Mouse (Mus musculus): ENCODE measurements around the gene Smarcc1. TPM values are rescaled to one million over a fixed set of nuclear protein-coding genes. Genes with fewer than 3 reads are reported as not detected.

The Smarcc1 gene
- polyA plus RNA-seq, 1 experiment from 2014 or later = 92.4 TPM

DNA sequence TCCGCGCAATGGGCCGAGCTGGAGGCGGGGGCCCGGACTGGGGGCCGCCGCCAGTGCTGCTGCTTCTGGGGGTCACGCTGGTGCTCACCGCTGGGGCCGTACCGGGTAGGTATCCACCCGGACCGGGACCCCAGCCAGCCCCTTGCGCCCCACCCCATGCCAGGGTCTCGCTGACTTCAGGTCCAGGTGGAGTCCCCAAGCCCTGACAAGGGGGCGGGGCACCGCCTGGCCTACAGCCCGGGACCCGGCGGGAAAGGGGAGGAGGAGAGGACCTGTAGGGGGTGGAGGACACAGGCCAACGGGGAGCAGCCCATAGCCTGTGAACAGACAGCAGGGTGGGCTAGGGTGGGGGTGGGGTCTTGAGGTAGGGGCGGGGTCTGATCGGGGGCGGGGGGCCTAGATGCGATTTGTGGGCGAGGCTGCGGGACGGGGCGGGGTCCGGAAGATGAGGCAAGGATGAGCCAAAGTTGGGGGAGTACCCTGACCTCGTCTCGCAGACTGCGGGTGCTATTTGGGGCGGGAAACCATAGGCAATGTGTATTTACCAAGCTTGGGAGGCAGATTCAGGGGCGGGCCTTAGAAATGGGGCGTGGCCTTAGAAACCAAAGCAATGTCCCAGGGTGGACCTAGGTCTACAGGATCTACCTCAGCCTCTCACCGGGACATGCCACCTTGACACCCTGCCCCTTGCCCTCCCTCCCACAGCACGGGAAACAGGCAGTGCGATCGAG lies 128.2 kb downstream of the Smarcc1 start:
- Histone ChIP-seq H3K36me3 (no peaks in the 10 kb centered on the region), H3K27ac (replicated peaks) (peak overlapping the region; percentile 95), H3K4me2 (peak overlapping the region; percentile 66), H3K9me3 (no peaks in the 10 kb centered on the region), H3K4me3 (peak overlapping the region; percentile 90), H3K4me1 (replicated peaks) (peaks cover 52% of the 10 kb centered on the region), H3K9ac (peak overlapping the region; percentile 83), H3K27me3 (no peaks in the 10 kb centered on the region)
- 1% methylated on average over 37 of the region's 40 CpGs for whole genome bisulfite sequencing
- ATAC-seq (ENCODE audit: low FRiP score, low read depth) = peak; percentile 75

DNA sequence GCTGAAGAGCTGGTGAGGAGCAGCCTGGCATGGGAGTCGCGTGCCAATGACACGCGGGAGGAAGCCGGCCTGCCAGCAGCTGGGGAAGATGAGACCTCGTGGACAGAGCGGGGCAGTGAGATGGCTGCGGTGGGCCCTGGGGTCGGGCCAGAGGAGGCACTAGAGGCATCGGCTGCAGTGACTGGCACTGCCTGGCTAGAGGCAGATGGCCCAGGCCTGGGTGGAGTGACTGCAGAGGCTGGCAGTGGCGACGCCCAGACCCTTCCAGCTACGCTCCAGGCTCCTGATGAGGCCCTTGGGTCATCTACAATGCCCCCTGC lies 128.8 kb downstream of the Smarcc1 start:
- H3K4me3 ChIP-seq = peak overlapping the region; percentile 90
- no peaks in the 10 kb centered on the region for H3K9me3 ChIP-seq
- peaks cover 57% of the 10 kb centered on the region for H3K4me1 ChIP-seq (replicated peaks)
- peak overlapping the region; percentile 66 for H3K4me2 ChIP-seq
- peak overlapping the region; percentile 83 for H3K9ac ChIP-seq
- WGBS = 29% methylated on average over 13 of the region's 13 CpGs
- peak overlapping the region; percentile 95 for H3K27ac ChIP-seq (replicated peaks)
- H3K27me3 ChIP-seq = no peaks in the 10 kb centered on the region
- no peaks in the 10 kb centered on the region for H3K36me3 ChIP-seq
- ATAC-seq (ENCODE audit: low FRiP score, low read depth) = peak; percentile 16; the same call in 1 of the 2 replicates

DNA sequence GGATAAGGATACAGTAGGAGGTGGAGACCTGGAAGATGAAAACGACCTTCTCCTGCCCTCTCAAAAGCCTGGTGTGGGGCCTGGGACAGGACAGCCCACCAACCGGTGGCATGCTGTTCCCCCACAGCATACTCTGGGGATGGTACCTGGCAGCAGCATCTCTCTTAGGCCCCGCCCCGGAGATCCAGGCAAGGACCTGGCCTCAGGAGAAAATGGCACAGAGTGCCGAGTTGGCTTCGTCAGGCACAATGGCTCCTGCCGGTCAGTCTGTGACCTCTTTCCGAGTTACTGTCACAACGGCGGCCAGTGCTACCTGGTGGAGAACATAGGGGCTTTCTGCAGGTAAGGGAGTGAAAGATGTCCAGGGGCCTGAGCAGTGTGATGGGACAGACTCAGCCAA lies 129.5 kb downstream of the Smarcc1 start:
- H3K4me1 ChIP-seq (replicated peaks) = peaks cover 60% of the 10 kb centered on the region
- no peak overlapping the region for H3K27ac ChIP-seq (replicated peaks)
- peak overlapping the region; percentile 66 for H3K4me2 ChIP-seq
- no peak overlapping the region for H3K9ac ChIP-seq
- no peak for ATAC-seq (ENCODE audit: low FRiP score, low read depth)
- H3K9me3 ChIP-seq = no peaks in the 10 kb centered on the region
- H3K4me3 ChIP-seq = no peak overlapping the region
- H3K27me3 ChIP-seq = no peaks in the 10 kb centered on the region
- 89% methylated on average over 10 of the region's 10 CpGs for WGBS
- 0 out of 2 replicates have a peak, but pooled peaks cover 4% of the 10 kb centered on the region for H3K36me3 ChIP-seq

DNA sequence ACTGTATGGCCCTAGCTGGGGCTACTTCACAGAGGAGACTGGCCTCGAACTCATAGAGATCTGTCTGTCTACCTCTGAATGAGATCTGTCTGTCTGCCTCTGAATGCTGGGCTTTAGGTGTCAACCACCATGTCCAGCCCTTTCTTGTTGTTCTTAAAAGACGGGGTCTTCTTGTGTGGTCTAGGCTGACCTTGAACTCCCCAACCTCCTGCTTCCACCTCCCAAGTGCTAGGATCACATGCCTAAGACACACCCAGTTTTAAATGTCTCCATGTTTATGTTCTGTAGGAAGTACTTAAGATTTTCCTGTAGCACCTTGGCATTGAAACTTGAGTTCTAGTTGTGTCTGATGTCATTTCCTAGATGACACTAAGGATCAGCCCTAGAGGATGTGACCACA lies 131.4 kb downstream of the Smarcc1 start:
- H3K4me2 ChIP-seq = peak overlapping the region; percentile 43

DNA sequence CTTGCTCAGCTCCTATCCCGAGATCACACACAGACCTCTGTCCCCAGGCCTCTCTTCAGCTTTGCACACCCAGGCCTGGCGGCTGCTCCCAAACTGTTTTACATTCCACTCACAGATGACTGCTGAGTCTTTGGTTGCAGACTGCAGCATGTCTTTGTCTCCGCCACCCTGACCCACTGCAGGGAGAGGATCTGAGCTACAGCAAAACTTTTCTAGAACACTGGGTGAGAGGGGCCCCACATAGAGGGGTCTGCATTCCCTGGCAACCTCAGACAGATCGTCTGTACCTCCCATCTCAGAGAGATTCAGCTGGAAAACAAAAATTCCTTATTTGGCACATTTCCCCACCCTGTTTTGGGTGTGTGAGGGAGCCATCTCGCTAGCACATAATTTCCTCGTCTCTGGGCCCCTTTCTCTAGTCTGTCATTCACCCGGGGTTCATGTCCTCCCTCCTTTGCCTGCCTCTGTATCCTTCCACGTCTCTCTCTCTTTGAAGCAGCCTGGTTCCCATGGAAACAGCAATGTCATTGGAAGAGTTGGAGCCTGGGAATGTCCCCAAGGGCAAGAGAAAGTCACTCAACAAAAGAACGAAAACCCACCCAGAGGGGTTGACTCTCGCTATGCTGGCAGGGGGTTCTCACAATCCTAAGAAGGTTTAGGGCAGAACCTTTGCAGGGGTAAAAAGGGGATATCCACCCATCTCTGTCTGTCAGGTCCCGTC lies 132.5 kb downstream of the Smarcc1 start:
- peak overlapping the region; percentile 32; the same call in 1 of the 2 replicates for H3K9ac ChIP-seq
- H3K36me3 ChIP-seq = 0 out of 2 replicates have a peak, but pooled peaks cover 4% of the 10 kb centered on the region
- ATAC-seq (ENCODE audit: low FRiP score, low read depth) = peak; percentile 76
- H3K9me3 ChIP-seq = no peaks in the 10 kb centered on the region
- 2% methylated on average over 11 of the region's 11 CpGs for WGBS
- peak overlapping the region; percentile 87 for H3K27ac ChIP-seq (replicated peaks)
- peaks cover 54% of the 10 kb centered on the region for H3K4me1 ChIP-seq (replicated peaks)
- peak overlapping the region; percentile 0; the same call in 1 of the 2 replicates for H3K4me3 ChIP-seq
- H3K27me3 ChIP-seq = no peaks in the 10 kb centered on the region
- peak overlapping the region; percentile 43 for H3K4me2 ChIP-seq

More for the DNA sequence above, 131.4 kb downstream of the Smarcc1 start:
- peak overlapping the region; percentile 87 for H3K27ac ChIP-seq (replicated peaks)
- no peak for ATAC-seq (ENCODE audit: low FRiP score, low read depth)
- 0 out of 2 replicates have a peak overlapping the region, but pooled peaks have one; percentile 32 for H3K9ac ChIP-seq
- WGBS = 61% methylated on average over 2 of the region's 2 CpGs
- H3K9me3 ChIP-seq = no peaks in the 10 kb centered on the region
- H3K27me3 ChIP-seq = no peaks in the 10 kb centered on the region
- H3K36me3 ChIP-seq = 0 out of 2 replicates have a peak, but pooled peaks cover 4% of the 10 kb centered on the region
- H3K4me1 ChIP-seq (replicated peaks) = peaks cover 60% of the 10 kb centered on the region
- H3K4me3 ChIP-seq = no peak overlapping the region

DNA sequence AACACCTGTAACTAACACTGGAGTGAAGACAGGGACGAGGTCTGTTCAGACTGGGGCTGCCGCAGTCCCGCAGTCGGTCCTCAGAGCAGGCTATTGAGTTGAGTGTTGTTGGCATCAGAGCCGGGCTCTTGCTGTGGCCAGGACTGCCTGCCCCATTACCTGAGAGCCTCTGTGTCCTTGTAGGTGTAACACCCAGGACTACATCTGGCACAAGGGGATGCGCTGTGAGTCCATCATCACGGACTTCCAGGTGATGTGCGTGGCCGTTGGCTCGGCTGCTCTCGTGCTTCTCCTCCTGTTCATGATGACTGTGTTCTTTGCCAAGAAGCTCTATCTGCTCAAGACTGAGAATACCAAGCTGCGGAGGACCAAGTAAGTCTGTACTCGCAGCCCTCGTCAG lies 133.3 kb downstream of the Smarcc1 start:
- peak overlapping the region; percentile 0; the same call in 1 of the 2 replicates for H3K4me3 ChIP-seq
- H3K36me3 ChIP-seq = 0 out of 2 replicates have a peak, but pooled peaks cover 4% of the 10 kb centered on the region
- H3K27me3 ChIP-seq = no peaks in the 10 kb centered on the region
- H3K9me3 ChIP-seq = no peaks in the 10 kb centered on the region
- no peak for ATAC-seq (ENCODE audit: low FRiP score, low read depth)
- peak overlapping the region; percentile 43 for H3K4me2 ChIP-seq
- H3K27ac ChIP-seq (replicated peaks) = peak overlapping the region; percentile 87
- H3K9ac ChIP-seq = 0 out of 2 replicates have a peak overlapping the region, but pooled peaks have one; percentile 14
- WGBS = 66% methylated on average over 14 of the region's 14 CpGs
- peaks cover 62% of the 10 kb centered on the region for H3K4me1 ChIP-seq (replicated peaks)

DNA sequence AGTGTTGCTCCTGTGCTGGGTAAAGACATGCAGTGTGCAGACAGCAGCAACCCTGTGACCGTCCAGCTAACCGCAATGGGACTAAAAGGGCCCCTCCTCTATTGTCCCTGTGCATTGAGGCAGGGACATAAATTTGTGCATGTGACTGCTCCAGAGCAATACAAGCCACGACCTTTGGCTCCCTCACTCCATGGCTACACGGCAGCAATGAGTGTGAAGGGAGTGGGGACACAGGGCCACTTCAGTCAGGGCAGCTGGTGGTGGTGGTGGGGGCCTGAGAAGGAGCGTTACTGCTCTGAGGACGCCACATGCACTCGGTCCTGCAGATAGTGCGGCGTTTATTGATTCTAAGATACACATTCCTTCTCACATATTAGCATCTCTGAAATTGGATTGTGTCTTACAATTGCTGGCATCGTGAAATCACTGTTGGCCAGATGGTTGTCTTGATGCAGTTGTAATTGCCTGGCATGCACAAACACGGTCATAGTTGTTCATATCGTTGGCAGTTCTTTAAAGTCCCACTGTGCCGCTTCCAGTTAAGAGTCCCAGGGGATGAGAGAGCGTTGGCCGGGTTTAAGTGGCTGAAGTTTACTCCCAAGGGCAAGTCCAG lies 138.0 kb downstream of the Smarcc1 start:
- Histone ChIP-seq H3K27me3 (no peaks in the 10 kb centered on the region), H3K4me2 (0 out of 2 replicates have a peak overlapping the region, but pooled peaks have one; percentile 1), H3K4me1 (replicated peaks) (peaks cover 33% of the 10 kb centered on the region), H3K9ac (no peak overlapping the region), H3K4me3 (no peak overlapping the region), H3K36me3 (peaks cover 13% of the 10 kb centered on the region), H3K9me3 (no peaks in the 10 kb centered on the region), H3K27ac (replicated peaks) (peak overlapping the region; percentile 72)
- 13% methylated on average over 15 of the region's 15 CpGs for WGBS
- ATAC-seq (ENCODE audit: low FRiP score, low read depth) = peak; percentile 78

DNA sequence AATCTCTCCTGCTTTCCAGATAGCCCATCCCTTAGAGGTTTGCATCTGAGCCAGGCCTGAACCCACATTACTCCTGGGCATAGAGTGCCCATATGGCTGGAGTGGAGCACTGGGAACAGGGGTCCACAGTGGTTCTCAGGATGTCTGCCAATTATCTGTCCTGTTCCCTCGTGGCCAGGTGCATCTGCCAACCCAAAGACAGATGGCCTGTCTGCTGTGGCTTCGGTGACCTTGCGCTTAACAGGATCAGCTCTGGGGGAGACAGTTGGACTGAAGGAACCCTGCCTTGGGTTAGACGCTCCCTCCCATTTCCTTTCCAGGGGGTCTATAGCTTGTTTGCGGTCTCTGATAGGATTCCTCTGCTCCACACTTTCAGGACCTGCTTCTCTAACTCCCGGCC lies 141.1 kb downstream of the Smarcc1 start:
- 53% methylated on average over 6 of the region's 6 CpGs for WGBS
- H3K36me3 ChIP-seq = peaks cover 26% of the 10 kb centered on the region
- H3K27me3 ChIP-seq = no peaks in the 10 kb centered on the region

DNA sequence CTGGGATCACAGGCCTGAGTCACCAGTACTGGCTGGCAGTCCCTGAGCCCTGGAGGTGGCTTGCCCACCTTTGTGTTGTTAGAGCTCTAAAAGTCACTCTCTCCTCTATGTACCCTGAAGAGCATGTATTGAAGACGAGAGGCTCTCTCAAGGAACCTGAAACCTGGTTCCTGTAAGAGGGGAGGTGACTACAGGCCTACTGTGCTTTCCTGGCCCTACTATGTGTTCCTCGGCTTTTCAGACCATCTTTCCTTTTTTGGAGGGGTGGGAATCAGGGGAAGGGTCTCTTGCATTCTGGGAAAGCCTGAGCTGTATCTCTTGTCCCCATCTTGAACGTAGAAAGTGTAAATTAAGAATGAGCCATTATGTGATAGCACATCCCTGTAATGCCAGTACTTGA lies 141.6 kb downstream of the Smarcc1 start:
- Histone ChIP-seq H3K4me3 (no peak overlapping the region), H3K27ac (replicated peaks) (no peak overlapping the region), H3K9me3 (no peaks in the 10 kb centered on the region), H3K4me1 (replicated peaks) (peaks cover 22% of the 10 kb centered on the region), H3K36me3 (peaks cover 26% of the 10 kb centered on the region), H3K9ac (no peak overlapping the region), H3K27me3 (no peaks in the 10 kb centered on the region), H3K4me2 (no peak overlapping the region)
- 95% methylated on average over 3 of the region's 3 CpGs for WGBS
- no peak for ATAC-seq (ENCODE audit: low FRiP score, low read depth)

More for the DNA sequence above, 141.1 kb downstream of the Smarcc1 start:
- ATAC-seq (ENCODE audit: low FRiP score, low read depth) = peak; percentile 28; the same call in 1 of the 2 replicates
- no peaks in the 10 kb centered on the region for H3K9me3 ChIP-seq
- peaks cover 22% of the 10 kb centered on the region for H3K4me1 ChIP-seq (replicated peaks)
- no peak overlapping the region for H3K9ac ChIP-seq
- no peak overlapping the region for H3K27ac ChIP-seq (replicated peaks)
- no peak overlapping the region for H3K4me2 ChIP-seq
- H3K4me3 ChIP-seq = no peak overlapping the region

DNA sequence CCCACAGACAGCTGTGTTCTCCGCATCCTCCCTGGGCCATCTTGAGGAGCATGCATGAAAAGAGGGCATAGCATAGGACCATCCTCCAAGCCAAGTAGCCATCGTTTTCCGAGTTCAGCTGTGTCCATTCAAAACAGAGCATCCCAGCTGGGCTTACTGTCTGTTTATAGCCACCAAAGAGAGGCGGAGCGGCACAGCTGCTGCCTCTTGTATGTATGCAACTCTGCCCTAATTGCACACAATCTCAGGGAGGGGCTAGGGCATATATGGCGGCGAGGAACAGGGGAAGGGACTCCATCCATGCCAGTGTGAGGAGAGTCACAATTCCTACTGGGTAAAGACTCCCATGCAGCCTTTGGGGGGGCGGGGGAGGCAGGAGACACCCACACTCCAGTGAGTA lies 145.7 kb downstream of the Smarcc1 start:
- Histone ChIP-seq H3K4me3 (no peak overlapping the region), H3K9me3 (no peaks in the 10 kb centered on the region), H3K4me2 (no peak overlapping the region), H3K4me1 (replicated peaks) (0 out of 2 replicates have a peak, but pooled peaks cover 4% of the 10 kb centered on the region), H3K9ac (no peak overlapping the region), H3K36me3 (peaks cover 24% of the 10 kb centered on the region), H3K27me3 (no peaks in the 10 kb centered on the region), H3K27ac (replicated peaks) (no peak overlapping the region)
- no peak for ATAC-seq (ENCODE audit: low FRiP score, low read depth)
- 64% methylated on average over 8 of the region's 8 CpGs for WGBS

DNA sequence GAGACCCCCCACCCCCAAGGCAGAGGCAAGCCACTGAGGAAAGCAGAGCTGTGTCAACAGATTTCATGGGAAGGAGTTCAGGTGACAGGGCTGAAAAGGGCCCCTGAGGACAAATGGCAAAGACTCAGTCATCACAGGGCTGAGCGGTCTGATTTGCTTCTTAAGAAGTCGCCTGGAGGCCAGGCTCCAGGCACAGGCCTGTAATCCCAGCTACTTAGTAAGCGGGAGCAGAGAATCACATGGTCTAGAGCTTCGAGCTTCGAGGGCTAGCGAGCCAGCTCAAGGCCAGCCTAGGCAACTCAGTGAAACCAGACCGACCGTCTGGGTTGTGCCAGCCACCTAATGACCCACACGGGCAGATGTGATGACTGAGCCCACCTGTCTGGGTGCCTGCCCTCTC lies 147.5 kb downstream of the Smarcc1 start:
- H3K27me3 ChIP-seq = no peaks in the 10 kb centered on the region
- H3K4me2 ChIP-seq = no peak overlapping the region
- no peaks in the 10 kb centered on the region for H3K9me3 ChIP-seq
- H3K36me3 ChIP-seq = peaks cover 19% of the 10 kb centered on the region
- H3K4me1 ChIP-seq (replicated peaks) = no peaks in the 10 kb centered on the region
- H3K9ac ChIP-seq = no peak overlapping the region
- no peak overlapping the region for H3K4me3 ChIP-seq
- 85% methylated on average over 9 of the region's 9 CpGs for WGBS
- 0 out of 2 replicates have a peak, but pooled peaks have one; percentile 38 for ATAC-seq (ENCODE audit: low FRiP score, low read depth)
- no peak overlapping the region for H3K27ac ChIP-seq (replicated peaks)

DNA sequence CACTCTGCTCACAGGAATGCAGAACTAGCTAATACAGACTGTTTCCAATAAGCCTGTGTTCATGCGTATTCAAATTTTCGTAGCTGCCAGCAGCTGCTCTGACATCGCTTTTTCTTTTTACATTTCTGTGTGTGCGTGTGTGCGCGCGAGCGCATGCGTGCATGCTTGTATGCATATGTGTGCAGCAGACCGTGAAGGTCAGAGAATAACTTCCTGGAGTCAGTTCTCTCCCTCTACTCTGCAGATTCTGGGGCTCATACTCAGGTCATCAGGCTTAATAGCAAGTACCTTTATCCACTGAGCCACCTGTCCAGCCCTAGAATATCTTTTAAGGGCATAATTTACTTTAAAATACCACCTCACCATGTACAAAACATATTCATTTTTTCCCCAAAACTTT lies 150.9 kb downstream of the Smarcc1 start:
- 89% methylated on average over 10 of the region's 10 CpGs for WGBS
- no peak overlapping the region for H3K4me3 ChIP-seq
- H3K27ac ChIP-seq (replicated peaks) = no peak overlapping the region
- no peak for ATAC-seq (ENCODE audit: low FRiP score, low read depth)
- H3K9ac ChIP-seq = no peak overlapping the region
- no peaks in the 10 kb centered on the region for H3K27me3 ChIP-seq
- H3K4me2 ChIP-seq = no peak overlapping the region
- no peaks in the 10 kb centered on the region for H3K4me1 ChIP-seq (replicated peaks)
- no peaks in the 10 kb centered on the region for H3K9me3 ChIP-seq
- H3K36me3 ChIP-seq = no peaks in the 10 kb centered on the region
